ENCODE assay signal across 8 mouse cellular contexts in the genomic region with DNA sequence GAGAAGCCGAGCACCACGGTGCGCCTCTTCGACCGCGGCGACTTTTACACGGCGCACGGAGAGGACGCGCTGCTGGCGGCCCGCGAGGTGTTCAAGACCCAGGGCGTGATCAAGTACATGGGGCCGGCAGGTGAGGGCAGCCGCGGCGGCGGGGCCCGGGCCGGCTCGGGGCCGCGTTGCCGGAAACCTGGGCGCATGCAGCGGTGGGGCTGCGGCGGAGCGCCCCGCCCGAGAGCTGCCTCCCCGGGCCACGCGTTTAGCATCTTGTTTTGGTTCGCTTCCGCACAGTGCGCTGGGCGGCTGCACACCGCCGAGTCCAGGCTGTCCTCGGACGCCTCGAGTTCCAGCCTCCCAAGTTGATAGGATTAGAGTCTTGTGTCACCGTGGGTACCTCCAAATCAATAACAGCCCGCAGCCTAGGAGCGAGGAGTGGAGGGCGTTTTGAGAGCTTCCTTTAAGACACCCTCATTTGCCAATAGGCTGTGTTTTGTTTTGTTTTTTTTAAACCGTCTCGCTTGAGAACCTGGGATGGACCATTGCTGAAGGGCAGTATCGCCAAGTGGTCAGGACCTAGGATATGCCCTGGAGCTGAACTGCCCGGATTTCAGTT. TPM values are rescaled to one million over a fixed set of nuclear protein-coding genes. Genes with fewer than 3 reads are reported as not detected.
A peak's percentile ranks its signal among the peaks of the same experiment; 100 is the strongest.
DNase-seq lines count a peak whose midpoint lies in the region; ATAC-seq and TF ChIP-seq lines count a peak whose summit lies in the region.

No protein-coding gene starts in this region.

- ATAC-seq in forebrain, embryonic 16.5 days: peak; percentile 55
- peak; percentile 28 for ATAC-seq in limb, embryonic 12.5 days (ENCODE audit: insufficient number of reproducible peaks, insufficient read depth, low FRiP score, low TSS enrichment, low read depth)
- peak; percentile 62 for ATAC-seq in midbrain, embryonic 12.5 days (ENCODE audit: low FRiP score, low read depth)
- peak; percentile 47 for ATAC-seq in stomach, embryonic 15.5 days (ENCODE audit: insufficient read depth, low FRiP score, low read depth)

- under 1% methylated on average over 46 of the region's 54 CpGs for WGBS in forebrain, embryonic 16.5 days
- WGBS in limb, embryonic 12.5 days: under 1% methylated on average over 54 of the region's 54 CpGs
- WGBS in midbrain, embryonic 12.5 days: under 1% methylated on average over 47 of the region's 54 CpGs
- WGBS in stomach, embryonic 15.5 days: under 1% methylated on average over 54 of the region's 54 CpGs

- peak overlapping the region; percentile 79 for H3K9ac ChIP-seq in forebrain, embryonic 16.5 days (replicated peaks; ENCODE audit: low read depth, low read length)
- H3K9ac ChIP-seq in limb, embryonic 12.5 days (replicated peaks): peak overlapping the region; percentile 90
- H3K9ac ChIP-seq in midbrain, embryonic 12.5 days (replicated peaks): peak overlapping the region; percentile 86
- peak overlapping the region; percentile 65 for H3K9ac ChIP-seq in stomach, embryonic 15.5 days

- no peak for TF ChIP-seq POLR2A in bone marrow macrophage, adult 2 months (IDR thresholded peaks at IDR 0.05; ENCODE audit: borderline replicate concordance, low read depth, low read length)

- peaks cover 9% of the 10 kb centered on the region for H3K4me1 ChIP-seq in bone marrow macrophage, adult 2 months (ENCODE audit: control insufficient read depth, insufficient read depth, low read length)
- peaks cover 26% of the 10 kb centered on the region for H3K4me1 ChIP-seq in forebrain, embryonic 16.5 days (replicated peaks; ENCODE audit: control insufficient read depth, insufficient read depth, low read length)
- peaks cover 20% of the 10 kb centered on the region for H3K4me1 ChIP-seq in limb, embryonic 12.5 days (replicated peaks)
- peaks cover 27% of the 10 kb centered on the region for H3K4me1 ChIP-seq in midbrain, embryonic 12.5 days
- H3K4me1 ChIP-seq in stomach, embryonic 15.5 days: peaks cover 6% of the 10 kb centered on the region; the same call in 1 of the 2 replicates

- peak overlapping the region; percentile 80 for H3K4me2 ChIP-seq in forebrain, embryonic 16.5 days (ENCODE audit: low read length)
- H3K4me2 ChIP-seq in limb, embryonic 12.5 days: peak overlapping the region; percentile 78
- H3K4me2 ChIP-seq in midbrain, embryonic 12.5 days (replicated peaks): peak overlapping the region; percentile 77
- H3K4me2 ChIP-seq in stomach, embryonic 15.5 days: peak overlapping the region; percentile 72

- peak overlapping the region; percentile 68 for H3K4me3 ChIP-seq in bone marrow macrophage, adult 2 months (ENCODE audit: insufficient read depth, low read length)
- peak overlapping the region; percentile 72 for H3K4me3 ChIP-seq in forebrain, embryonic 16.5 days (replicated peaks; ENCODE audit: low read length)
- H3K4me3 ChIP-seq in limb, embryonic 12.5 days (replicated peaks): peak overlapping the region; percentile 92
- H3K4me3 ChIP-seq in midbrain, embryonic 12.5 days: peak overlapping the region; percentile 90
- peak overlapping the region; percentile 84 for H3K4me3 ChIP-seq in stomach, embryonic 15.5 days (replicated peaks)

- no peaks in the 10 kb centered on the region for H3K9me3 ChIP-seq in forebrain, embryonic 16.5 days (ENCODE audit: control insufficient read depth, low read length)
- H3K9me3 ChIP-seq in limb, embryonic 12.5 days: no peaks in the 10 kb centered on the region
- no peaks in the 10 kb centered on the region for H3K9me3 ChIP-seq in midbrain, embryonic 12.5 days
- H3K9me3 ChIP-seq in stomach, embryonic 15.5 days: no peaks in the 10 kb centered on the region

- H3K27me3 ChIP-seq in forebrain, embryonic 16.5 days (replicated peaks; ENCODE audit: control insufficient read depth, insufficient read depth, low read length): no peaks in the 10 kb centered on the region
- no peaks in the 10 kb centered on the region for H3K27me3 ChIP-seq in limb, embryonic 12.5 days
- no peaks in the 10 kb centered on the region for H3K27me3 ChIP-seq in midbrain, embryonic 12.5 days
- no peaks in the 10 kb centered on the region for H3K27me3 ChIP-seq in stomach, embryonic 15.5 days (replicated peaks)

- no peaks in the 10 kb centered on the region for H3K36me3 ChIP-seq in forebrain, embryonic 16.5 days (ENCODE audit: control insufficient read depth, insufficient read depth)
- H3K36me3 ChIP-seq in limb, embryonic 12.5 days: peaks cover 5% of the 10 kb centered on the region
- peaks cover 7% of the 10 kb centered on the region; the same call in 1 of the 2 replicates for H3K36me3 ChIP-seq in midbrain, embryonic 12.5 days
- no peaks in the 10 kb centered on the region for H3K36me3 ChIP-seq in stomach, embryonic 15.5 days

- TF ChIP-seq CTCF in bone marrow macrophage, adult 2 months (IDR thresholded peaks at IDR 0.05; ENCODE audit: low read depth, low read length): no peak

- H3K27ac ChIP-seq in bone marrow macrophage, adult 2 months (ENCODE audit: insufficient read depth, low read depth, low read length): no peak overlapping the region
- peak overlapping the region; percentile 68 for H3K27ac ChIP-seq in forebrain, embryonic 16.5 days (ENCODE audit: low read length)
- H3K27ac ChIP-seq in limb, embryonic 12.5 days: peak overlapping the region; percentile 91
- H3K27ac ChIP-seq in midbrain, embryonic 12.5 days (replicated peaks): peak overlapping the region; percentile 84
- H3K27ac ChIP-seq in stomach, embryonic 15.5 days: peak overlapping the region; percentile 78

- peak; percentile 46 for DNase-seq in right cerebral cortex, postnatal 10 days (ENCODE audit: low spot score in 2 of 2)
- no peak for DNase-seq in right cerebral cortex, postnatal 25 days
- DNase-seq in urinary bladder, postnatal 10 days (ENCODE audit: low spot score): no peak

RNA-seq across cellular contexts. Expression of a gene that starts 0.7 kb away (rescaled TPM):
- 13.5 and 17.1 TPM in 2 replicates for polyA plus RNA-seq in bone marrow macrophage, adult 2 months (2012; ENCODE audit: insufficient read depth, insufficient read length, missing spikeins)
- 72.8 and 81.5 TPM in 2 replicates for polyA plus RNA-seq in forebrain, embryonic 16.5 days (2015; fragmentation: Nextera tagmentation; extraction: Ambion mirVana)
- 119 and 131 TPM in 2 replicates for polyA plus RNA-seq in limb, embryonic 12.5 days (2016; fragmentation: Nextera tagmentation; extraction: Ambion mirVana)
- polyA plus RNA-seq in midbrain, embryonic 12.5 days (2016; fragmentation: Nextera tagmentation; extraction: Ambion mirVana): 116 and 118 TPM in 2 replicates
- 64.0 and 71.4 TPM in 2 replicates for polyA plus RNA-seq in stomach, embryonic 15.5 days (2015; fragmentation: Nextera tagmentation; extraction: Ambion mirVana)

RNA-seq across cellular contexts. Expression of a gene that starts 37.0 kb away (rescaled TPM):
- polyA plus RNA-seq in bone marrow macrophage, adult 2 months (2012; ENCODE audit: insufficient read depth, insufficient read length, missing spikeins): not detected in 2 replicates
- 2.1 and 2.4 TPM in 2 replicates for polyA plus RNA-seq in forebrain, embryonic 16.5 days (2015; fragmentation: Nextera tagmentation; extraction: Ambion mirVana)
- polyA plus RNA-seq in limb, embryonic 12.5 days (2016; fragmentation: Nextera tagmentation; extraction: Ambion mirVana): 53.0 and 58.6 TPM in 2 replicates
- polyA plus RNA-seq in midbrain, embryonic 12.5 days (2016; fragmentation: Nextera tagmentation; extraction: Ambion mirVana): 5.4 and 7.6 TPM in 2 replicates
- 495 and 535 TPM in 2 replicates for polyA plus RNA-seq in stomach, embryonic 15.5 days (2015; fragmentation: Nextera tagmentation; extraction: Ambion mirVana)

Comparison
In these comparisons a context has a peak if more than half of its experiments do, and no peak if none do; other contexts are left out.
1. DNase-seq: peak in right cerebral cortex, postnatal 10 days (2 of 2); none in right cerebral cortex, postnatal 25 days (single experiment) and urinary bladder, postnatal 10 days (single experiment).
2. Peak in every context shown above with its lines, with median percentiles within 50 percentile points of each other: H3K4me3 ChIP-seq, ATAC-seq, H3K4me2 ChIP-seq and H3K9ac ChIP-seq.